Mouse (Mus musculus) Muller cell, postnatal 12 days (primary cell): ENCODE results near the gene Tlk2.

Experiments used
- DNase-seq: peaks from one replicate; pipeline ENCODE4 v3.0.0-alpha.2; 2015; ENCODE audit errors: inconsistent ontology term

The Tlk2 gene

GRCm38 (mm10) chr11:105313633-105314014, 135.0 kb downstream of the Tlk2 start:
- DNase-seq, result no peak

GRCm38 (mm10) chr11:105315296-105315695, 136.7 kb downstream of the Tlk2 start:
- peak; percentile 95 for DNase-seq

- DNase-seq, result no peak
Measured at GRCm38 (mm10) chr11:105316121-105316520, 137.5 kb downstream of the Tlk2 start.

GRCm38 (mm10) chr11:105317769-105318168, 139.2 kb downstream of the Tlk2 start:
- DNase-seq, result no peak

- no peak for DNase-seq
Measured at GRCm38 (mm10) chr11:105321090-105321489, 142.5 kb downstream of the Tlk2 start.

- DNase-seq, result no peak
Measured at GRCm38 (mm10) chr11:105323530-105323929, 144.9 kb downstream of the Tlk2 start.

GRCm38 (mm10) chr11:105327101-105327500, 148.5 kb downstream of the Tlk2 start:
- no peak for DNase-seq

GRCm38 (mm10) chr11:105329962-105330361, 151.4 kb downstream of the Tlk2 start:
- DNase-seq, result no peak

GRCm38 (mm10) chr11:105331129-105331528, 152.5 kb downstream of the Tlk2 start:
- no peak for DNase-seq

GRCm38 (mm10) chr11:105331732-105332131, 153.1 kb downstream of the Tlk2 start:
- DNase-seq, result peak; percentile 73

GRCm38 (mm10) chr11:105332468-105332867, 153.9 kb downstream of the Tlk2 start:
- DNase-seq, result no peak
